Mouse (Mus musculus): ENCODE measurements around the gene Prpf4b.
A peak's percentile ranks its signal among the peaks of the same experiment; 100 is the strongest.
"Not testable (repeated sequence)": the region's sequence is repeated elsewhere in the genome, so short reads cannot be mapped to it uniquely, and the experiment has no call there.

The Prpf4b gene

DNA sequence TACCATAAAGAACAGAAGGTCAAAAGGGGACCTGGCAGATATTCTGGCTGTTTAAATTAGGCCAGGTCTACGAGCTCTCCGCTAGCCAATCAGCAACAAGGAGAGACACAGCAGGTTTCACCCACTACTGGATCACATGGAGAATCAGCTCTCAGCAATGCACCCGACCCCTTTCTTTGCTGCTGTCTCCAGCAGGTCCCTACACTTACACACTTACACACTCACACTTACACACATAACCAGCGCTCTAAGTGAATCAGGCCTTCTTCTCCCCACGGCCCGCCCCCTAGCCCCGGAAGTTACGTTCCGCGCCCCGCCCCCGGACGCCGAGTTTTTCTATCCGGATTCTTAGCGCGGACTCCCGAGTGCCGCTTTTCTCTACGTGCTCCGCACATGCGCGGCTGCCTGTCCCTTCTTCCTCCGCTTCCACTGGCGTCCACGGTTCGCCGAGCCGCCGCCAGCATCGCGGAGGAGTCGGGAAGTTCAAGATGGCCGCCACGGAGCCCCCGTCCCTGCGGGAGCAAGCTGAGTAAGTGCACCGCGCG lies at the start of gene Prpf4b:
TSS of gene Prpf4b (plus strand) at position 137 of the 545 bp plus-strand sequence.
- peak; percentile 99 for DNase-seq

GRCm38 (mm10) chr13:34826760-34827690 lies 48.1 kb upstream of the Prpf4b start:
- DNase-seq: peak; percentile 29

DNA sequence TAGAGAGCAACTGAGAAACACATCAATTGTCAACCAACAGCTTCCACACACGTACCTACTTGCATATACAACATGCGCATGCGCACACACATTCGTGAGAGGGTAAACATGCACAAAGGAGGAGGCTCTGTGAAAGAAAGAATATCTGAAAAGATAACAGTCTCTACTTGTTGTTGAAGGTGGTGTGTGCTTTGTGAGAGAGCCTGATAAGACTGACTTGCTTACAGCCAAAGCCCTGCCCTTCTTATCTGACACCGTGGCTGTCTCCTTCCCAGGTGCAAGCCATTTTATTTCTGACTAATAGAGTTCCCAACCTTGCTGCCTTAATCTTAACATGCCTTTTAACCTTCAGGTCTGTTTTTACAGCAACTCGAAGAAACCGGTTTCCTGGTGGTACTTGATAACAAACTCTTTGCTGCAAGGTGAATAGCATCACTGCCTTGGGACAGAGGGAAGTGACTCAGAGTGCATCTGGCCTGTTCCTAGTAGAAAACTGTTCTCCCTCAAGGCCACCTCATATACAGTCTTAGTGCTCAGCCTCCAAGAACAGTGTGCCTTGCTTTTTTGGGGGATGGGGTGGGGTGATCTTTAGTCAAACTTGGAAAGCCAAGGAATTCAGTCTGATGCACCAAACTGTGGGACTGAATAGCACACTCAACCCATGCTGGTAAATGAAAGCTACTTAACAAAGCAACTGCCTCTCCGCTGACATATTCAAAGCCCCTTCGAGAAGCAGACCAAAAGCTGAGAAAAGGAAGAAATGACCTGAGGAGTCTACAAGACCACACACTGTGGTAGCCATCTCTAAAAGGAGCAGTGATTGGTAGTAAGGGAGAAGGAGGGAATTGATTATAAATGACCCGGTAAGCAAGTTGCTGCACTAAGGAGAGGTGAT lies 46.9 kb upstream of the Prpf4b start:
- peak; percentile 75 for DNase-seq

- no peak for DNase-seq
Measured at GRCm38 (mm10) chr13:34842851-34843250, 32.3 kb upstream of the Prpf4b start.

GRCm38 (mm10) chr13:34850759-34851158 lies 24.3 kb upstream of the Prpf4b start:
- no peak for DNase-seq

DNA sequence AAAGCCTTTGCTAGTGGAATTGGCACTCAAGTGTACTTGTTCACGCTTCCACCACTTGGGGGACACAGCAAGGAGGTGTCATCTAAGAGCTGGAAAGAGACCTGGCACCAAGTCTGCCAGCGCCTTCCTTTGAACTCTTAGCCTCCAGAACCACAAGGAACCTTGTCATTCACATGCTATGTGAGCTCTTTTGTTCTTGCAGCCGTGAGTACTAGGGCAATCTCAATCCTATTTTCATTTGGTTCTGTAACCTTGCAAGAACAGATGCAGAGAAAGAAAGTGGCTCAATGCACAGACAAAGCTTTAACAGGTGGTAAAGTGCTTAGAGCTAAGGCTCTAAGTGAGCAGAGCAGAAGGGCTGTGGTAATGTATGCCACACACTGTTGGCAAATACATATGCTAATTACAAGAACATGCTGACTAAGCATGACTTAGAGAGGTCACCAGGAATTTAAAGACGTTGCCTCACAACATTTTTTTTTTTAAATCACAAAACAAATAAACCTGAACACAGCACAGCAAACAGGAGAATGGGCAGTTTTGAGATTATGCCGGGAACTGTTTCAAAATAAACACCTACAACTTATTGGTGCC lies 23.8 kb upstream of the Prpf4b start:
- DNase-seq: no peak

DNA sequence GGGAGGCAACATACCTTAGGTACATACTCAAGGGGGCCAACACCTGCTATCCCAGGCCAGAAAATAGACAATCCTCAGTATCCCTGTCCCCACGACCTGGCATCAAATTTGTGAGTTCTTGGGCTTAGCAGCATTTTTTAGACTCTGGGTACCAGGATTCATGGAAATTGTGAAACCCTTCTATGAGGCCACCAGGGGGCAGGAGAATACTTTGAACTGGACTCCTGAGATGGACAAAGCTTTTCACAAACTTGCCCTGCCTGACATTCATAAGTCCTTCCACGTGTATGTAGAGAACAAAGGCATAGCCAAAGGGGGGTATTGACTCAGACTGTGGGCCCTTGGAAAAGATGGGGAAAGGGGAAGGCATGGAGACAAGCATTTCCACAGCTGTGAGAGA lies 17.6 kb upstream of the Prpf4b start:
- no peak for DNase-seq

GRCm38 (mm10) chr13:34859406-34859805 lies 15.7 kb upstream of the Prpf4b start:
- DNase-seq: no peak

DNA sequence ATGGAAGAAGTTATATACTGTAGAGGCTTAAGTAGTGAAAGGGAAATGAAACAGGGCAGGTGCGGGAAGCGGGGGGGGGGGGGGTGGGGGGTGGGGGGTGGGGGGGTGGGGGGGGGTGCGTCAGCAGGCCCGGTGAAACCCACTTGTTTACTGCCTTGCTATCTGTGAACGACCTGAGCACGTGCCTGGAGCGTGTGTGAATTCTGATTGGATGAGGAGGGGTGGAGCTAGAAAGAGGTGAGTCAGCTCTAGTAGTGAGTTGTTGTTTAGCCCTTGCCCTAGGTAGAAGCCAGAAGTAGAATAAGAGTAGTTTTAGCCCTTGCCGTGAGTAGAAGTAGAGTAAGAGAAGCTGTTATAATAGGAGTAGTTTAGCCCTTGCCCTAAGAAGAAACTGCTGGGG lies 13.9 kb upstream of the Prpf4b start:
- not testable (repeated sequence) for DNase-seq

DNA sequence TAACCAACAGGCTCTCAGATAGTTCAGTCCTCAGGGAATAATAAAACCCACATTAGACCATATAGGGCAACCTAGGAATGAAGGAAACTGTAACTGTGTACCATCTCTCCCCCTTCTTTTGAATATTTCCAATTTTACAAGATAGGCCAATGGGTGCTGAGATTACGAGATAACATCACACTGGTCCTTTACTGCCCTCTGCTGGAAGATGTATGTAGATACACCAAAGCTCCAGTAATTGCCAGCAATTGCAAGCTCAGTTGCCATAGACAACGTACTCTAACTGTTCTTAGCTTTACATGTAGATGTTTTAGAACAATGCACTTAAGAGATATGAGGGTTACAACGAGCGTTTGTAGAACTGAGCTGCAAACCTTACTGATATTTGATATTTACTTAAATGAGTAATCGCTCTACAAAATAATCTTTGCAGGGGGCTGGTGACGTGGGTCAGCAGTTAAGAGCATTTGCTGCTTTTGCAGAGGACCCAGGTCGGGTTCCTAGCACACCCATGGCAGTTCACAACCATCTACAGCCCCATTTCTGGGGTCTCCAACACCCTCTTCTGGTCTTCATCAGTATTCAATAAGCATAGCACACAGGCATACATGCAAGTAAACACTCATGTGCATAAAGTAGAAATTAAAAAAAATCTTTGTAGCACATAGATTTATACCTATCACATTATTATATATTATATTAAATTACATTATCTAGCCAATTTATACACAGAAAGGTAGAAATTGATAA lies 10.5 kb upstream of the Prpf4b start:
- peak; percentile 91 for DNase-seq

- DNase-seq: peak; percentile 100
Measured at GRCm38 (mm10) chr13:34873801-34874681, 1.1 kb upstream of the Prpf4b start.

GRCm38 (mm10) chr13:34874736-34875135 lies 366 bp upstream of the Prpf4b start:
- not testable (repeated sequence) for DNase-seq

GRCm38 (mm10) chr13:34875741-34876445 lies 791 bp downstream of the Prpf4b start:
- DNase-seq: peak; percentile 97

- DNase-seq: no peak
Measured at GRCm38 (mm10) chr13:34876481-34876880, 1.4 kb downstream of the Prpf4b start.

GRCm38 (mm10) chr13:34892871-34893270 lies 17.8 kb downstream of the Prpf4b start:
- no peak for DNase-seq

DNA sequence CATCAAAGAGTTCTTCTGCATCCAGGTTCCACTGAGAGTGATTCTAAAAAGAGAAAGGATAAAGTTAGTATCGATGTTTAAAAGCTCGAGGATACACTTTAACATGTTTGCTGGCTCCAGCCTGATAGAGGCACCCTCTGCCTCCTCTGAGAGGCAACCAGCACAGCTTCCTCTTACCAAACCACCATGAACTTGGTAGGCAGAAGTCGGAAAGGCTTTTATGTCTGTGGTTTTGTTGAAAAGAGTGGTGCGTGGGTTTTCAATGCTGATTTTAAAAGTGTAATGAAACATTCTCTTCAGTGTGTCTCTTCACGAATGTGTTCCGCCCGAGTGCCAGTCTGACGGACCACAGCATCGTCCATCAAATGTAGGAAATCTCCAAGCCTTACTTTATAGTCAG lies 39.5 kb downstream of the Prpf4b start:
- no peak for DNase-seq

DNA sequence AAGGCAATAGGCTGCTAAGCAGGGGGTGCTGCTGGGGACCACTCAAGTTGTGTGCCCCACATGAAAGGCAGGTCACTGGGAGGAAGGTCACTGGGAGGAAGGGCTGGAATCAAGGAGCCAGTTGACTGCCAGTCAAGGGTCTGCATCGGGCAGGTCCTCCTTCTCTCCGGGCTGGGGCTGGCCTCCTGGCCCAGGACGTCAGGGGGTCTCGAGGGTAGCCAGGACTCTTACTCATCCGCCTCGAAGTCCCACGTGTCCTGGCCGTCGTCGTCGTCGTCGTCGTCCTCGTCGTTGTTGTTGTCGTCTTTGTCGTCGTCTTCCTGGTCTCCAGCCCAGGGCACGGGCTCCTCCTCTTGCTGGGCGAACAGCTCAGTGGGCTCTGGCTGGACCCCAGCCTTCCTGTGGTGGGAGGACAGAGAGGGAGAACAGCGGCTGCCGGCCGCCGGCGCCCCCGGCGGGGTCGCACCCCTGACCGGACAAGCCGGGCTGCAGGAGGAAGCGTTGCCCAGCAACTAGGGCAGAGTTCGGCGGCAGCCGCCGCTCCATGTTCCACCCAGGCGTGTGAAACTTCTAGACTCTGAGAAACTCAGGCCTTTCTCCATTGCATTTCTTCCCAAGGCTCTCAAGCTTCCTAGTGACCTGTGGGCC lies 41.5 kb downstream of the Prpf4b start:
- DNase-seq: peak; percentile 90

GRCm38 (mm10) chr13:34924210-34924609 lies 49.1 kb downstream of the Prpf4b start, which contains the start of the genes Fam217a and 4933417A18Rik:
TSS of gene Fam217a (minus strand) at chr13:34924310.
TSS of gene 4933417A18Rik (plus strand) at chr13:34924409.
- peak; percentile 61 for DNase-seq

DNA sequence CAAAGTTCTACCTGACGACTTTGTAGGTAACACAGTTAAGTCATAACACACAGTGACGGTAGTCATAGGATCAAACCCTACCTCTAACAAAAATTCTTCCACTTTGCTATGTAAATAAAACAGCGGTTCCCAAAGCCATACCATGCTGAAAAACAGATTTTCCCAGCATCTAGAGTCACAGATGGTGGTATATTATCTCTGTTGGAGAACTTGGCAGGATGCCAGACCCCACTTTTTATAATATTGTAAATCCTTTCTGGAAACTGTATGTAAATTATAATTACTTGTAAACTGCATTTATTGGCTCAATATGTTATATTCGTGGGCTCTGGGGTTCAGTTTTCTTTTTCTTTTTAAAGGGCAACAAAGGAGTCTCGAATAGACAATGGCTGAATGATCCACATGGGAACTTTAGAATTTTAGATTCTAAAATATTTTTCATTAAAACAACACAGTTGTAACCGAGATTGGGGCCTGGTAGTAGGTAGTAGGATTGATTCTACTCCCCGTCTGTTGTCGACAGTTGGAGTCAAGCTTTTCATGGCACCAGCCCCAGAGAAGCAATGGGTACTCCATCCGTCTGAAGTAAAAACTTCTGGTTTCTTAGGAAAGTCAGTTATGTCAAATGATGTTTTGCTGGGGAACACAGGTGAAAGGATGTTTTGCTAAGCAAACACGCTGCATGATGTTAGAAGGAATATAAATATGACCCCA lies 60.0 kb downstream of the Prpf4b start:
- DNase-seq: no peak
